Mouse (Mus musculus) kidney, postnatal 0 days (tissue): ENCODE measurements around the gene Map4k5. TPM values are rescaled to one million over a fixed set of nuclear protein-coding genes. Genes with fewer than 3 reads are reported as not detected.

ENCODE experiments used
- ATAC-seq: fragments of 200-750 bp; cut with Nextera tagmentation; replicated peaks from 2 replicates; pipeline ENCODE4 v1.8.0; 2017; ENCODE audit warnings: low read depth, moderate number of reproducible peaks, moderate TSS enrichment, moderate library complexity; ENCODE audit not compliant: low FRiP score
- DNase-seq: peaks from one replicate; pipeline ENCODE4 v3.0.0-alpha.2; 2016; ENCODE audit warnings: low spot score
- H3K27ac ChIP-seq: fragments of 300-500 bp; sonication (generic); 2 replicates; pipeline ENCODE4 v1.5.1; 2014; ENCODE audit warnings: mild to moderate bottlenecking
- H3K27me3 ChIP-seq: fragments of 300-500 bp; sonication (generic); 2 replicates; pipeline ENCODE4 v1.6.1; 2014; ENCODE audit warnings: low read length, mixed read lengths; ENCODE audit not compliant: insufficient read depth
- H3K36me3 ChIP-seq: fragments of 300-500 bp; sonication (generic); 2 replicates; pipeline ENCODE4 v1.6.1; 2014; ENCODE audit warnings: low read length, mixed read lengths; ENCODE audit not compliant: insufficient read depth
- H3K4me1 ChIP-seq: fragments of 300-500 bp; sonication (generic); replicated peaks from 2 replicates; pipeline ENCODE4 v1.6.1; 2014; ENCODE audit warnings: antibody characterized with exemption, low read length, mixed read lengths; ENCODE audit not compliant: insufficient read depth
- H3K4me2 ChIP-seq: fragments of 300-500 bp; sonication (generic); 2 replicates; pipeline ENCODE4 v1.6.1; 2014; ENCODE audit warnings: mild to moderate bottlenecking, low read length, moderate library complexity, mixed read lengths
- H3K4me3 ChIP-seq: fragments of 300-500 bp; sonication (generic); replicated peaks from 2 replicates; pipeline ENCODE4 v1.5.1; 2014; ENCODE audit warnings: low read depth, low read length
- H3K9ac ChIP-seq: fragments of 300-500 bp; sonication (generic); 2 replicates; pipeline ENCODE4 v1.6.1; 2014; ENCODE audit warnings: low read depth, low read length
- H3K9me3 ChIP-seq: fragments of 300-500 bp; sonication (generic); replicated peaks from 2 replicates; pipeline ENCODE4 v1.6.1; 2016; ENCODE audit warnings: low read length, inconsistent platforms, mixed read lengths
- CTCF ChIP-seq: IDR thresholded peaks from 2 replicates; pipeline ENCODE4 v1.5.1; 2016; ENCODE audit warnings: antibody characterized with exemption, low read depth, mild to moderate bottlenecking, moderate library complexity
- WGBS: fragments of 180-500 bp; shearing (Covaris S2); extraction: QIAGEN DNeasy Blood & Tissue Kit; methylation state at CpG from one replicate; pipeline ENCODE4 v1.1.7; 2014; 5-methylcytosine and 5-hydroxymethylcytosine counted together
- polyA plus RNA-seq: library from polyadenylated mRNA; unstranded; fragments of >200 nt; fragmentation: Nextera tagmentation; extraction: Ambion mirVana; gene quantifications from 2 replicates; pipeline ENCODE4 v1.2.1, GENCODE M21; 2015

Map4k5 gene
- polyA plus RNA-seq, 1 experiment from 2014 or later: 29.1 TPM

DNA sequence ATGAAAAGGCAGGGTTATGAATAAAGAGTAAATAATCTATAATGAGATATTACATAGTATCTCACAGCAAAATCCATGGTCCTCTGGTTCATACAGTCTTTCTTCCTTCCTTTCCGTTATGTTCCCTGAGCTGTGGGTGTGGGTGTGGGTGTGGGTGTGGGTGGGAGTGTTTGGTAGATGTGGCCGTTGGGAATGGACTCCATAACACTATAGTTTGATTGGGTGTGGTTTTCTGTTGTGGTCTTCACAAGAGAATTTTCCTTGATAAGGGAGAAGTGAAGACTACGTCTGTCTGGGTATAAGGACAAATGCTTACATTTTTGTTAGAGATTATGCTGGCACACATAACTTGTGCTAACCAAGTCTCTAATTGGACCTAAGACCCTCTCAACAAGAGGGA is 30.6 kb upstream of the Map4k5 start:
- 75% methylated on average over 3 of the region's 3 CpGs for WGBS
- ATAC-seq: no peak
- Histone ChIP-seq H3K9me3 (no peaks in the 10 kb centered on the region), H3K27me3 (no peaks in the 10 kb centered on the region), H3K4me1 (no peaks in the 10 kb centered on the region), H3K4me3 (no peak overlapping the region), H3K27ac (no peak overlapping the region), H3K4me2 (no peak overlapping the region), H3K36me3 (no peaks in the 10 kb centered on the region), H3K9ac (no peak overlapping the region)
- no peak for TF ChIP-seq CTCF
- DNase-seq: no peak

DNA sequence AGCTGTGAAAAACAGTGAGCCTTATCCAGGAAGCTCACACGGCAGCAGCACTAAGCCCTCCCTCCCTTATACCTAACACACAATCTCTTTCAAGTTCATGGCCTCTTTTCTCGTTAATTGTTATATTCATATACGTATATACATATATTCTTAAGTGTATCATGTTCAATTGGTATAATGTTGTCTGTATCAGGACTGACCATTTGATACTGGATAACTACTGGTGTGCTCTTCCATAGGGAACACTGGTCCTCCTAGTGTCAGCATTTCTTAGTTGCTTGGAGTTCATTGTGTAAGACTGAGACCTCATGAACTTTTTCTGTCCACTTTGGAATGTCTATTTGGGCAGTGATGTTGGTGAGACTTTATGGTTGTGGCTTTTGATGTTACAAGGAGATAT is 30.1 kb upstream of the Map4k5 start:
- Histone ChIP-seq H3K36me3 (no peaks in the 10 kb centered on the region), H3K4me1 (no peaks in the 10 kb centered on the region), H3K4me2 (no peak overlapping the region), H3K9me3 (no peaks in the 10 kb centered on the region), H3K9ac (no peak overlapping the region), H3K4me3 (no peak overlapping the region), H3K27me3 (no peaks in the 10 kb centered on the region), H3K27ac (no peak overlapping the region)
- DNase-seq (no peak), ATAC-seq (no peak)
- no peak for TF ChIP-seq CTCF
- WGBS: 84% methylated on average over 3 of the region's 3 CpGs

DNA sequence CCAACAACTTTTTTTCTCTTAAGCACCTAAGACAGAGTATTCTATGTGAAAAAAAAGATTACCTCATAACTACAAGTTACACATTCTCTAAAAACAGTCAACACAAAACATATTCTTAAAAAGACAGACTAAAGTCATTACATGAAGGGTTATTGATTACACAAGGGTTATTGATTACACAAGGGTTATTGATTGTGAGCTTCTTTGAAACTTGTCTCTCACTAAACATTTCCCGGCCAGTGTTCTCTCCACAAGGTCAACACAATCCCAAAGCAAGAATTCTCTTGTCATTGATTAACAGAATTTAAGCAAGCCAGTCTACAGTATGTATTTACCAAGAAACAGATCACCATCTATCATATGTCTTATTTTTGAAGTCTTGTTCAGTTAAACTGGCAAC is 29.1 kb upstream of the Map4k5 start:
- Histone ChIP-seq H3K36me3 (no peaks in the 10 kb centered on the region), H3K9ac (no peak overlapping the region), H3K27me3 (no peaks in the 10 kb centered on the region), H3K27ac (no peak overlapping the region), H3K4me3 (no peak overlapping the region), H3K9me3 (no peaks in the 10 kb centered on the region), H3K4me1 (no peaks in the 10 kb centered on the region), H3K4me2 (no peak overlapping the region)
- ATAC-seq: no peak
- no peak for DNase-seq
- 68% methylated on average over 1 of the region's 1 CpGs for WGBS
- no peak for TF ChIP-seq CTCF

DNA sequence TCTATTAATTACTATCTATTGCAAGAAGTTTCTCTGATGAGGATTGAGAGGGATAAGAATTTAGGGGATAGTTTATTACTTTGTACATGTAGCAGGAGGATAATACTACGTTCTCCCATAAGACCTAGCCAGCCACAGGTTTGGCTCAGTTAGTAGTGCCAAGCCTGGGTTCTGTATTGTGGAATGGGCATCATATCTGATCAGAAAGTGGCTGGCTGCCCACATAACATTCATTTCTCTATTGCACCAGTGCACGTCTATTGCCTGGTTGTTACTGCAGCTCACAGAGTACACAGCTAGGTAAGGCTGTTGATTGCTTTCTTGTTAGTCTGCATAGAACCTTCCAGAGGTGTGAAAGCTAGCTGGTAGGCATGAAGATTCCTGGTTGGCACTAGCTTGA is 24.9 kb upstream of the Map4k5 start:
- Histone ChIP-seq H3K4me1 (no peaks in the 10 kb centered on the region), H3K36me3 (no peaks in the 10 kb centered on the region), H3K4me3 (no peak overlapping the region), H3K9me3 (no peaks in the 10 kb centered on the region), H3K9ac (no peak overlapping the region), H3K27ac (no peak overlapping the region), H3K27me3 (no peaks in the 10 kb centered on the region), H3K4me2 (no peak overlapping the region)
- 78% methylated on average over 2 of the region's 2 CpGs for WGBS
- TF ChIP-seq CTCF: no peak
- ATAC-seq: no peak
- DNase-seq: no peak

DNA sequence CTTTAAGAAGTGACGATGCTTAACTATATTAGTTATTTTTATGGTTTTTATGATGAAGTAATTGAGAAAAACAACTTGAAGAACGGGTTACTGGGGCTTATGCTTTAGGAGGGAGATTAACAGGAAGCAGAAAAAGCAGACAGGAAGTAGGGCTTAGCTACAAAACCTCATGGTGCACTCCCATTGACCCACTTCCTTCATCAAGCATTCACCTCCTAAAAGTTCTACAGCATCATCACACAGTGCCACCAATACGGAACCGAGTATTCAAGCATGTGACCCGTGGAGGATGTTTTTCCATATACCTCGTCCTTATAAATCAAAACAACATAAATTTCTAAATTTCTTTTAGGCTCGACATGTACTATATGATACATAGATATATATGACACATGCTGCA is 19.7 kb upstream of the Map4k5 start:
- Histone ChIP-seq H3K36me3 (no peaks in the 10 kb centered on the region), H3K4me3 (no peak overlapping the region), H3K9ac (no peak overlapping the region), H3K4me1 (0 out of 2 replicates have a peak, but pooled peaks cover under 1% of the 10 kb centered on the region), H3K4me2 (no peak overlapping the region), H3K27ac (no peak overlapping the region), H3K27me3 (no peaks in the 10 kb centered on the region), H3K9me3 (no peaks in the 10 kb centered on the region)
- WGBS: 84% methylated on average over 7 of the region's 7 CpGs
- TF ChIP-seq CTCF: no peak
- no peak for ATAC-seq
- DNase-seq: no peak

DNA sequence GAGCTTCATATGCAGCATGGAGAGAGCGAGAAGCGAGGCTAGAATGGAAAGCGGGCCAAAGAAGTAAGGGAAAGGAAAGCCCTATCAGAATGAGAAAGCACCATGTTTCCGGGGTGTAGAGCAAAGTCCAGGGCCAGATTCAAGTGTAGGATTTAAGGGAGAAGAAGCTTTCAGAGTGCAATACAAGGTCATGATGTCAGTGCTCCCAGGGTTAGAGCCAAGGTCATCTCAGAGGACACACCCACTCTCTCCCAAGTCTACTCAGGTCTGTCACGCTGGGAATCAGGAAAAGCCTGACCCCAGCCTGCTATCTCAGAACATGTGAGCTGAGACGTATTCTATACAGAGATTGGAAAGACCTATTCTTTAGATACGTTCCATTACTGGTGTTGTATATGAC is 18.9 kb upstream of the Map4k5 start:
- 89% methylated on average over 7 of the region's 7 CpGs for WGBS

DNA sequence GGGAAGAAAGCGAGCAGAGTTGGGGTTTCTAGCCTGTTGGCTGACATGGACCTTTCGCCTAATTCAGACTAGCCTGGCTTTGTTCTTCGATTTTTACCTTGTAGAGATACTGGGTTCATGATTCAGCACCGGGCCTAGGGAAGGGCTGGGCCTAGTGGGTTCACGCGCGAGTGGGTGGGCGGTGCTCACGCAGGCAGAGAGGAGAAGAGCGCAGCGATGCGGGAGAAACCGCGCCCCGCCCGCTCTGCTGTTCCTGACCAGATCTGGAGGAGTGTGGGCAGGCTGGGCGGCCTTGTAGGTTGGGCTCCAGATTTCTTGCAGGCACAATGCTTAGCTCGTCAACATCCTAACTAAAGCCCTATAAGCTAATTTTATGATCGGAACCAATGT is 15.5 kb upstream of the Map4k5 start:
- Histone ChIP-seq H3K27me3 (no peaks in the 10 kb centered on the region), H3K36me3 (no peaks in the 10 kb centered on the region), H3K9ac (0 out of 2 replicates have a peak overlapping the region, but pooled peaks have one; percentile 15), H3K4me3 (peak overlapping the region; percentile 21; the same call in 1 of the 2 replicates), H3K27ac (no peak overlapping the region), H3K4me2 (peak overlapping the region; percentile 51), H3K4me1 (0 out of 2 replicates have a peak, but pooled peaks cover 3% of the 10 kb centered on the region), H3K9me3 (no peaks in the 10 kb centered on the region)
- no peak for TF ChIP-seq CTCF
- DNase-seq (no peak), ATAC-seq (no peak)
- 43% methylated on average over 19 of the region's 19 CpGs for WGBS

More for the DNA sequence above, 18.9 kb upstream of the Map4k5 start:
- Histone ChIP-seq H3K27ac (no peak overlapping the region), H3K36me3 (no peaks in the 10 kb centered on the region), H3K4me3 (no peak overlapping the region), H3K4me2 (no peak overlapping the region), H3K4me1 (0 out of 2 replicates have a peak, but pooled peaks cover 3% of the 10 kb centered on the region), H3K27me3 (no peaks in the 10 kb centered on the region), H3K9ac (no peak overlapping the region), H3K9me3 (no peaks in the 10 kb centered on the region)
- DNase-seq (no peak), ATAC-seq (no peak)
- no peak for TF ChIP-seq CTCF
